Mouse (Mus musculus): ENCODE measurements around the gene Pou2f2.

Pou2f2 gene

GRCm38 (mm10) chr7:25105411-25106160 lies 73.9 kb downstream of the Pou2f2 start:
- peak in 1 of 2 experiments; percentile 75 for DNase-seq (ENCODE audit: low spot score in 2 of 2)

GRCm38 (mm10) chr7:25099581-25099980 lies 79.9 kb downstream of the Pou2f2 start:
- DNase-seq (ENCODE audit: low spot score in 2 of 2), result no peak

- DNase-seq (ENCODE audit: low spot score in 2 of 2), result no peak
These were observed 81.4 kb downstream of the Pou2f2 start for GRCm38 (mm10) chr7:25098169-25098568.

GRCm38 (mm10) chr7:25089875-25090274 lies 89.7 kb downstream of the Pou2f2 start:
- no peak for DNase-seq (ENCODE audit: low spot score in 2 of 2)

- DNase-seq (ENCODE audit: low spot score in 2 of 2), result no peak
These were observed 90.6 kb downstream of the Pou2f2 start for GRCm38 (mm10) chr7:25088968-25089367.

DNA sequence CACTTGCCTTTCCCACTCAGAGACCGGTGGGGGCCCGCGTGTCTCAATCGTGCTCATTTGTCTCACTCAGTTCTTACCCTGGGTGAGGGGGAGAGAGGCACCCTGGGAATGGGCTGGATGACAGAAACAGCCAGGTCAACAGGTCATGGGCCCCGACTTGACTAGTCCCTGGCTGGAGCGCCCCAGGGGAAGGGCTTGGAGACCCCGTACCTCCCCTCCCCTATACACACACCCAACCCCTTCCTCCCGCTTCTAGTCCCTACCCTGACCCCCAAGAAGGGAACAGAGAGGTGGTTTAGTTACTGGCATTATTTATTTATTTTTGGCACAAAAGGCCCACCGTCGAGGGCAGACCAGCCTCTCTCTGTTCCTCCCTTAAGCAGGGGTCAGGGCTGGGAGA lies 91.0 kb downstream of the Pou2f2 start:
- DNase-seq (ENCODE audit: low spot score in 2 of 2), result no peak

DNA sequence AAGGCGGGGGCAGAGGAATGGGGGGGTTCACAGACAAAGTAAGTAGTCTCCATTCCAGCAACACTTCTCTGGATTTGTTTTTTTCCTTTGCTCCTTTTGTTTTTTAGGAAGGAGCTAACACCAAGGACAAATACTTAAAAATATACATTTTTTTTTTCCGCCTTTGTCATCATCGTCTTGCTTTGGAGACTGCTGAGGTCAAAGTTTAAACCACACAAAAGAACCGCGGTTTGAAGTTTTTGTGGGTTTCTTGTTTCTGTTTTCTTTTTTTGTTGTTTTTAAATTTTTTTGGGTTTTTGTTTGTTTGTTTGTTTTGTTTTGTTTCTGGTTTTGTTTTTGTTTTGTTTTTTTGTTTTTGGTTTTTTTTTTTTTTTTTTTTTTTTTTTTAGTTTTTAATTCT lies 91.6 kb downstream of the Pou2f2 start:
- no peak for DNase-seq (ENCODE audit: low spot score in 2 of 2)

DNA sequence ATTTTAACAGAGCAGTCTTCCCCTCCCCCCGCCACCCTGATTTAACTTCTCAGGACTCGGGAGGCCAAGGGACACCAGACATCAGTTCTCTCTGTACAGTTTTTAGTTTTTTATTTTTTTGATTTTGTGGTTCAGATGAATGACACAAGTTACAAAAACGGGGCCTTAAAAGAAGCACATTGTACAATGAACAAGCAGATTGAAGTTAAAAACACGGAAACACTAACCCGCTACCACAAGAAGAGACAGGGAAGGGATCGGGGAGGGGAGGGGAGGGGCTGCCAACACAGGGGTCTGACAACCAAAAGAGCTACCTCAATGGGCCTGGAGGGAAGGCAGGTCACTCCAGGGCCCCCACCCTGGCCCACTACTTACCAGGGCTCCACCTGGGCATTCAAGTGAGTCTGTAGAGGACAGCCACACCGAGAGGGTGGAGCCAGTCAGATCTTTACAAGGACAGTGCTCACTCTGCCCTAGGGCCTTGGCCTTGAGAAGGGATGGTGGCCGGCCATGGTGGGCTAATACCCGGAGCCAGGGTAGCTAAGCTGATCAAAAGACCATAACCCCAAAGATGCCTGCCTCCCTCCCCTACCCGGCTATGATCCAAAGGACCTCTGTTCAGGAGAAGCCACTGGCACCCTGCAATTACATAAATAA lies 92.1 kb downstream of the Pou2f2 start:
- no peak for DNase-seq (ENCODE audit: low spot score in 2 of 2)

DNA sequence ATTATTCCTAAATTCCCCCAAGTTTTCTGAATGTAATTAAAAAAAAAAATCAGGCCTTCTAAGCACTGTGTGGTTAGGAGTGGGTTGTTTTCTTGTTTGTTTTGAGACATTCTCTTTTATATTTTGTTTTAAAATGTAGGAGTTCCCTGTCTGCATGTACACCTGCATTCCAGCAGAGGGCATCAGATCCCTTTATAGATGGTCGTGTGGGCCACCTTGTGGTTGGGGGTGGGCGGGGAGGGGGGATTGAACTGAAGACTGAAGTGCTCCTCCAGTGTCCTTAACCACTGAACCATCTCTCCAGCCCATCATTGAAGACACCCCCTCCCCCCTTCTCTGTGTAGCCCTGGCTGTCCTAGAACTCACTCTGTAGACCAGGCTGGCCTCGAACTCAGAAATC lies 92.9 kb downstream of the Pou2f2 start:
- no peak for DNase-seq (ENCODE audit: low spot score in 2 of 2)

- DNase-seq (ENCODE audit: low spot score in 2 of 2), result no peak
These were observed 94.9 kb downstream of the Pou2f2 start for GRCm38 (mm10) chr7:25084621-25085020.

GRCm38 (mm10) chr7:25082510-25082909 lies 97.0 kb downstream of the Pou2f2 start:
- no peak for DNase-seq (ENCODE audit: low spot score in 2 of 2)

DNA sequence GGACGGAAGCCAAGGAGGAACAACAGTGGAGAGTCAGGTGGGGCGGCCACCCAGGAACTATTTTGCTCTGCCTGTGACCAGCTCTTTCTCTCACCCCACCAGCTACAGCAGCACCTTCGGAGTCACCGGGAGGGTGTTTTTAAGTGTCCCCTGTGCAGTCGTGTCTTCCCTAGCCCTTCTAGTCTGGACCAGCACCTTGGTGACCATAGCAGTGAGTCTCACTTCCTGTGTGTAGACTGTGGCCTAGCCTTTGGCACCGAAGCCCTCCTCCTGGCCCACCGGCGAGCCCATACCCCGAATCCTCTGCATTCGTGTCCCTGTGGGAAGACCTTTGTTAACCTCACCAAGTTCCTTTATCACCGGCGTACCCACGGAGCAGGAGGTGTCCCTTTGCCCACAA lies 99.1 kb downstream of the Pou2f2 start:
- DNase-seq (ENCODE audit: low spot score in 2 of 2), result no peak

DNA sequence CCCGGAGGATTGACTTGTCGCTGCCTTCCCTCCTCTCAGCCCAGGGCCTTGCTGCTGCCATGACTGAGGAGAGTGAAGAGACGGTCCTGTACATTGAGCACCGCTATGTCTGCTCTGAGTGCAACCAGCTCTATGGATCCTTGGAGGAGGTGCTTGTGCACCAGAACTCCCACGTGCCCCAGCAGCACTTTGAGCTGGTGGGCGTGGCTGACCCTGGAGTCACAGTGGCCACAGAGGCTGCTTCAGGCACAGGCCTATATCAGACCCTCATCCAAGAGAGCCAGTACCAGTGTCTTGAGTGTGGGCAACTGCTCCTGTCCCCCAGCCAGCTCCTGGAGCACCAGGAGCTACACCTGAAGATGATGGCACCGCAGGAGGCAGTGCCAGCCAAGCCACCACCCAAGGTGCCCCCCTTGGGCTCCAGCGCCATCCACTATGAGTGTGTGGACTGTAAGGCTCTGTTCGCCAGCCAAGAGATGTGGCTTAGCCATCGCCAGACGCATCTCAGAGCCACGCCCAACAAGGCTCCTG lies 100.0 kb downstream of the Pou2f2 start:
- no peak for DNase-seq (ENCODE audit: low spot score in 2 of 2)

- DNase-seq (ENCODE audit: low spot score in 2 of 2), result no peak
These were observed 102.1 kb downstream of the Pou2f2 start for GRCm38 (mm10) chr7:25077414-25077755.

DNA sequence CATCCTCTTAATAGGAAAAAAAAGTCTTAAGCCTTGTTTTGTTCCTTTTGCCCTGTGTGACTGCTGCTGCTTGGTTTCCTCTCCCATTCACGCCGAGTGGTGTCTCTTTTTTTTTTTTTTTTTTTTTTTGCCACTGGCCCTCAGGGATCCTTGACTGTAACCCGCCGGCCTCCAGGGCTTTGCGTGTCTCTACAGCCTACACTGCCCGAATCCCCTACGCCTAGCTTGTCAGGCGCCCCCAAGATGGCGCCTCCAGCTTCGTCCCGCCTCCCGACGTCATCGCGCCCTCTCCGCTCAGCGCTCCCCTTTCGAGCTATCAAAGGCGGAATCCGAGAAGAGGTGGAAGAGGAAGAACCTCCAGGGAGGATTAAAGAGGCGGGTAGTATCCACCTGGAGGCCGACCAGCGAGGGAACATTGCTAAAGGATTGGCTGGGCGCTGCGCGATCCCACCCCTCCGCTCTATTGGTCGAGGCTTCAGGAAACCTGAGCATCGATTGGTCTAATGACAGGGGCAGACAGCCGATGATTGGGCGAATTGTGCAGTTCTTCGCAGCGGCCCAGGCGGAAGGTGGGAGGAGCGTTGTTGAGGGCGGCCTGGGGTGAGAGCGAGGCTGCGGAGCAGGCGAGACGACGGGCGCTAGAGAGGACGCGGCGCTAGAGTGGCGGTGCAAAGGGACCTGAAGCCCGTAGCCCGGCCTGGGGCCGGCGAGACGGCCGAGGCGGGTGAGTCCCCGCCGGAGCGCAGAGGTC lies 102.7 kb downstream of the Pou2f2 start:
- DNase-seq (ENCODE audit: low spot score in 2 of 2), result peak; percentile 97 to 99

- no peak for DNase-seq (ENCODE audit: low spot score in 2 of 2)
These were observed 103.2 kb downstream of the Pou2f2 start for GRCm38 (mm10) chr7:25076296-25076662.

GRCm38 (mm10) chr7:25073924-25074323 lies 105.6 kb downstream of the Pou2f2 start:
- DNase-seq (ENCODE audit: low spot score in 2 of 2), result peak; percentile 58 to 81

DNA sequence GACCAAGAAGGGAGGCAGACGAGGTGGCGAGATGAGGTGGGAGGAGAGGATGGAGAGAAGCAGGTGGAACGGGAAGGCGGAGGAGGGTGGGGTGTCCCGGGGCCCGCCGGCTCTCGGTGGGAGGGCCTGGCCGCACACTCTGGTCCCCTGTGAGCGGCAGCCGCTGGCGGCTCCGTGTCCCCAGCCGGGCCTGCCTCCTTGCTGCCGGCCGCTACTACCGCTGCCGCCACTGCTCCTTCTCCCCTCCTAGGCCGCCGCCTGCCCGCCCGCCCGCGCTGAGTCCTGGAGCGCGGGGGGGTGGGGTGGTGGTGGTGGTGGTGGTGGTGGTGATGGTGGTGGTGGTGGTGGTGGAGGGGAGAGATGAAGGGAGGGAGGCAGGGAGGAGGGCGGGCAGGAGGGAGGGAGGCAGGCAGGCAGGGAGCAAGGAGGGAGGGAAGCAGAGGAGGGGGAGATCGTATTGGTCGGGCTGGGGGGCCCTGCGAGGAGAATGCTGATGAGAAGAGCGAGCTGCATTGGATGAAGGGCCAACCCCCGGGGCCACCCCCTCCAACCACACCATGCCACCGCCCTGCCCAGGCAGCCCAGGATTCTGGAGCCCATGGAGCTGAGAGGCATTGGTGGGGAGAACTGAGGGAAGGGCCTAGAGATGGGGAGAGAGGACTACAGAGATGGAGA lies 106.7 kb downstream of the Pou2f2 start:
- DNase-seq (ENCODE audit: low spot score in 2 of 2), result peak; percentile 78 to 82

- DNase-seq (ENCODE audit: low spot score in 2 of 2), result no peak
These were observed 107.4 kb downstream of the Pou2f2 start, which contains the start of the genes Grik5 and Zfp574 for GRCm38 (mm10) chr7:25071979-25072715. TSS of gene Grik5 (minus strand) at chr7:25072346. TSS of gene Zfp574 (plus strand) at chr7:25072567.

DNA sequence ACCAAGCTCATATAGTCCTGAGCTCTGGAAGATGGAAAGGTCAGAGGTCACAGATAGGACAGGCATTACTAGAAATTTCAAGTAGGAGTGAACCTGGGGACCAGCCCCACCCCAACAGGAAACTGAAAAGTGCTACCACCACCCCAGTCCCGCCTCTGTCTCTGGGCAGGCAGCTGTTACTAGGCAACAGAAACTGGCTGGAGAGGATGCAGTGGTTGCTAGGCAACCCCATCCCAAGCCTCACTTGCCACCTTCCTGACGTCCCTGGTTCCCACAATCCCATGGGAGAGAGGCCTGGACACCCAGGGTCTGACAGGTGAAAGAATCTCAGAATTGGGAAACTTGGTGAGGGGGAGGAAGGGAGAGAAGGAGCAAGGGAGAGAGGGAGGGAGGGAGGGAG lies 110.8 kb downstream of the Pou2f2 start:
- DNase-seq (ENCODE audit: low spot score in 2 of 2), result peak in 1 of 2 experiments; percentile 67
